10 mouse cellular contexts compared by ENCODE assay signal in the genomic region with DNA sequence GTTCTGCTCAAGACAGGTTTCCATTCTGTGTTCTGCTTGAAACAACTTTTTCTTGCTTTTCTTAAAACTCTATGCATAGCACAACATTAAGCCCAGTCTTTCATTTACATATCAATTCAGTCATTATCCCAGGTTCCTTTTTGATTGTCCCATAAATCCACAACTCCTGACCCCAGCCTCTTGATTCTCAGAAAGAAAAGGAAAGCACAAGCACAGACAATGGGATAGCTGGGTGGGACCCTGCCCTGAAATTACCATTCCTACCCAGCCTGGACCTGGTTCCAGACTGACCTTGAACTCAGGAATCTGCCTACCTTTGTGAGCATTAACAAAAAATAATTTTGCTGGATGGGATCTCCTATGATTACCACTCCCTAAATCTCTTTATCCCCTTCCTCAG.
"Had no signal": no experiment of that assay in that cellular context is flagged by ENCODE, and none has a peak within 500 bp of the region (broad histone marks: within the 10 kb centered on the region; RNA-seq: fewer than 3 reads in every experiment).

No protein-coding gene starts in this region.

- DNase-seq: gastrocnemius, postnatal 14 days; gastrocnemius, postnatal 36 days; heart, adult 11 months; heart, adult 2 months; heart, postnatal 14 days; heart, postnatal 4 days; kidney, postnatal 4 days; layer of hippocampus, postnatal 36 days; left cerebral cortex, postnatal 4 days; liver, embryonic 13.5 days had no signal
